Mouse (Mus musculus): ENCODE results near the gene Kbtbd6. TPM values are rescaled to one million over a fixed set of nuclear protein-coding genes. Genes with fewer than 3 reads are reported as not detected.
"Not testable (repeated sequence)": the region's sequence is repeated elsewhere in the genome, so short reads cannot be mapped to it uniquely, and the experiment has no call there.

Gene Kbtbd6
- polyA plus RNA-seq (2012; rRNA removed) = 0.15 and 0.16 TPM in 2 replicates

DNA sequence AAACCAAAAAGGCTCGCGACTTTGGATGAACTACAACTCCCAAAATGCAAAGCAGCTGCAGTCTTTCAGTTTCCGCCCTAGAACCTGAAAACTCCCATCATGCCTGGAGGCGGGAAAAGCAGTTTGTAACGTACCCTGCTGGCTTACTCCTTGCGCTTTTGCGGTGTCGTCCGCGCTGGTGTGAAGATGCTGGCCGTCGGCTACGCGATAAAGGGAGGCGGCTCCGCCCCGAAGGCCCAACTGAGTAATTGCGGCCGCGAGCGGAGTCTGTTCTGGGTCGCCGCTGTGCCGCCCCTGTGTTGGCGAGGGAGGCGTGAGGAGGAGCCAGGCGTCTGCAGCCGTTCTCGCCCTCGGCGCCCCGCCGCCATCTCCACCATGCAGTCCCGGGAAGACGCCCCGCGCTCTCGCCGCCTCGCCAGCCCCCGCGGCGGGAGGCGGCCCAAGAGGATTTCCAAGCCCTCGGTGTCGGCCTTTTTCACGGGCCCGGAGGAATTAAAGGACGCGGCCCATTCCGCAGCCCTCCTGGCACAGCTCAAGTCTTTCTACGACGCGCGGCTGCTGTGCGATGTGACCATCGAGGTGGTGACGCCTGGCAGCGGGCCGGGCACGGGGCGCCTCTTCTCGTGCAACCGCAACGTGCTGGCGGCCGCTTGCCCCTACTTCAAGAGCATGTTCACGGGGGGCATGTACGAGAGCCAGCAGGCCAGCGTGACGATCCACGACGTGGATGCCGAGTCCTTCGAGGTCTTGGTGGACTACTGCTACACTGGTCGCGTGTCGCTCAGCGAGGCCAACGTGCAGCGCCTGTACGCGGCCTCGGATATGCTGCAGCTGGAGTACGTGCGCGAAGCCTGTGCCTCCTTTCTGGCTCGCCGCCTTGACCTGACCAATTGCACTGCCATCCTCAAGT, at the start of gene Kbtbd6:
Kbtbd6 (plus strand) TSS at position 155 of the 910 bp plus-strand sequence.
- peak; percentile 36 for DNase-seq (ENCODE audit: low spot score)

- DNase-seq (ENCODE audit: low spot score) = no peak
These were observed 44.0 kb upstream of the Kbtbd6 start for GRCm38 (mm10) chr14:79407641-79408040.

DNA sequence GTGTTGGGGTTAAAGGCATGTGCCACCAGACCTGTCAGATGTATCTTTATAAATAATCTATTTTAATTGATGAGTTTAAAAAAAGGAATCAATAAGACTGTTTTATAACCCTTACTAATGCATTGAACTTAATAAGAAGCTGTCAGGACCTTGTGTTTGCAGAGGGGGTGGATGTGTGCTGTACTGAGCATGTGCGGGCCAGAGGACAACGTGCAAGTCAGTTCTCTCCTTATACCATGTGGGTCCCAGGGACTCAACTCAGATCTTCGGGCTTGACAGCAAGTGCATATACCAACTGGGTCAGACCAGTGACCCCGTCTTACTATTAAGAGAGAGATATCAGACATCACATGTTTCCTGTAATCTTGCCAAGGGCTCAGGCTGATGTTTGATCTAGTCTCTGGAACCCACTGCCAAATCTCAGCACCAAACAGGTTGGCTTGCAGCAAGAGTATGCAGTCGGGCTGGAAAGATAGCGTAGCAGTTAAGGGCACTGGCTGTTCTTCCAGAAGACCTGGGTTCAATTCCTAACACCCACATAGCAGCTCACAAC, 42.3 kb upstream of the Kbtbd6 start:
- no peak for DNase-seq (ENCODE audit: low spot score)

DNA sequence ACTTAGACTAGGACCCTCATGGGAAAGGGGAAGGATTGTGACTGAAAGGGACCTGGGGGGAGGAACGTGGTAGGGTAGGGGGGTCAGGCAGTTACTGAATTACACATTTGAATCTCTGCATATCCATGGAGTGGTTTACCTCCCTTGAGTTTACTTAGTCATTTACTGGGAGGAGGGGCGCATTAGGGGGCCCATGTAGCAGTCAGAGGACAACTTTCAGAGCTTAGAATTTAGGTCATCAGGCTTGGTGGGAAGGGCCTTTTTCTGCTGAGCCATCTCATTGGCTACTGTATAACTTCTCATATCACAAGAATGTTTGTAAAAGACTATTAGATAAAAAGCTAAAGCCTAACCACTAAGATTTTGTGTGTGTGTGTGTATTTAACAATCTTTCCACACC, 41.0 kb upstream of the Kbtbd6 start:
- DNase-seq (ENCODE audit: low spot score) = no peak

- DNase-seq (ENCODE audit: low spot score) = no peak
These were observed 38.5 kb upstream of the Kbtbd6 start for GRCm38 (mm10) chr14:79413121-79413520.

GRCm38 (mm10) chr14:79420083-79420685, 31.5 kb upstream of the Kbtbd6 start:
- DNase-seq (ENCODE audit: low spot score) = no peak

GRCm38 (mm10) chr14:79425979-79426729, 25.5 kb upstream of the Kbtbd6 start, which contains the start of gene Kbtbd7:
TSS of gene Kbtbd7 (plus strand) at chr14:79426511.
- DNase-seq (ENCODE audit: low spot score) = peak; percentile 85

DNA sequence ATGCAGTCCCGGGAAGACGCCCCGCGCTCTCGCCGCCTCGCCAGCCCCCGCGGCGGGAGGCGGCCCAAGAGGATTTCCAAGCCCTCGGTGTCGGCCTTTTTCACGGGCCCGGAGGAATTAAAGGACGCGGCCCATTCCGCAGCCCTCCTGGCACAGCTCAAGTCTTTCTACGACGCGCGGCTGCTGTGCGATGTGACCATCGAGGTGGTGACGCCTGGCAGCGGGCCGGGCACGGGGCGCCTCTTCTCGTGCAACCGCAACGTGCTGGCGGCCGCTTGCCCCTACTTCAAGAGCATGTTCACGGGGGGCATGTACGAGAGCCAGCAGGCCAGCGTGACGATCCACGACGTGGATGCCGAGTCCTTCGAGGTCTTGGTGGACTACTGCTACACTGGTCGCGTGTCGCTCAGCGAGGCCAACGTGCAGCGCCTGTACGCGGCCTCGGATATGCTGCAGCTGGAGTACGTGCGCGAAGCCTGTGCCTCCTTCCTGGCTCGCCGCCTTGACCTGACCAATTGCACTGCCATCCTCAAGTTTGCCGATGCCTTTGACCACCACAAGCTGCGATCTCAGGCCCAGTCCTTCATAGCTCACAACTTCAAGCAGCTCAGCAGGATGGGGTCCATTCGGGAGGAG, 24.8 kb upstream of the Kbtbd6 start:
- not testable (repeated sequence) for DNase-seq (ENCODE audit: low spot score)

- DNase-seq (ENCODE audit: low spot score) = no peak
These were observed 17.6 kb upstream of the Kbtbd6 start for GRCm38 (mm10) chr14:79434068-79434467.

- no peak for DNase-seq (ENCODE audit: low spot score)
These were observed 11.0 kb upstream of the Kbtbd6 start for GRCm38 (mm10) chr14:79440655-79441054.

DNA sequence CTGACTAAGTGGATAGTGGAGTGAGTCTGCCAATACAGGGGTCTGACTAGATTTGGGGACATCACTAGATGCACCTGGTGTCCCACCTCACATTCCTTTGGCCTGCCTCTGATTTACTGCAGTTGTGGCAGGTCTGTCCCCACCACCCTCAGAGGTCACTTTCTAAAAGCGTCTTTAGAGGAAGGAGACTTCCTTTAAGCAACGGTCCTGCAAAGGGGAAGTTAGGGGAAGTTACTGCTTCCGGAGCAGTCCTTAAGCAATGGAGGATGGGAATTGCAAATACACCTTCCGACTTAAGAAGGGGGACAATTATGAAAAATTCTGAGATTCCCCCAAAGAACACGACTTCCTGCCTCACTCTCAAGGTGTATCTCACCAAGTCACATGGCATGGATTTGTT, 10.2 kb upstream of the Kbtbd6 start:
- DNase-seq (ENCODE audit: low spot score) = no peak

GRCm38 (mm10) chr14:79444601-79445000, 7.0 kb upstream of the Kbtbd6 start:
- DNase-seq (ENCODE audit: low spot score) = no peak

- DNase-seq (ENCODE audit: low spot score) = no peak
These were observed 6.5 kb upstream of the Kbtbd6 start for GRCm38 (mm10) chr14:79445055-79445620.

DNA sequence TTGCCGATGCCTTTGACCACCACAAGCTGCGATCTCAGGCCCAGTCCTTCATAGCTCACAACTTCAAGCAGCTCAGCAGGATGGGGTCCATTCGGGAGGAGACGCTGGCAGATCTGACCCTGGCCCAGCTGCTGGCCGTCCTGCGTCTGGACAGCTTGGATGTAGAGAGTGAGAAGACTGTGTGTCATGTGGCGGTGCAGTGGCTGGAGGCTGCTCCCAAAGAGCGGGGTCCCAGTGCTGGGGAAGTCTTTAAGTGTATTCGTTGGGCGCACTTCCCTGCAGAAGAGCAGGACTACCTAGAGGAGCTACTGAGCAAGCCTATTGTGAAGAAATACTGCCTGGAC, 928 bp downstream of the Kbtbd6 start:
- DNase-seq (ENCODE audit: low spot score) = not testable (repeated sequence)

- DNase-seq (ENCODE audit: low spot score) = no peak
These were observed 8.8 kb downstream of the Kbtbd6 start for GRCm38 (mm10) chr14:79460401-79460800.

DNA sequence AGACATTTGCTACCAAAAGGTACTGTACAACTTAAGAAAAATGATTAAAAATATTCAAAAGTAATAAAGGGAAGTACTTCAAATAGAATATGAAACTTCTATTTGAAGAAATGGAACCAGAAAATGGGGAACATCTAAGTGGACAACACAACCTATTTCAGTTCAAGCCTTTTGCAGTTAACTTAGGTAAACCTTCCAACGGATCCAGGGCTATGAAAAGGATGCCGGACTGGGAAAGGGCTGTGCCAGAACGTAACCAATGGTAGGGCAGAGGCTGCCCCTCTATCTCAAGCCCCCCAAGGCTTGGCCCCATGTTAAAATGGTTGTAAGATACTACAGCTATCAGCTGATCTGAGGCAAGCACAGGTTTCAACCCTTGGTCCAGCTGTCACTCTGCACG, 9.4 kb downstream of the Kbtbd6 start:
- no peak for DNase-seq (ENCODE audit: low spot score)

- no peak for DNase-seq (ENCODE audit: low spot score)
These were observed 14.0 kb downstream of the Kbtbd6 start for GRCm38 (mm10) chr14:79465623-79466022.

GRCm38 (mm10) chr14:79467621-79468020, 16.0 kb downstream of the Kbtbd6 start:
- DNase-seq (ENCODE audit: low spot score) = no peak

DNA sequence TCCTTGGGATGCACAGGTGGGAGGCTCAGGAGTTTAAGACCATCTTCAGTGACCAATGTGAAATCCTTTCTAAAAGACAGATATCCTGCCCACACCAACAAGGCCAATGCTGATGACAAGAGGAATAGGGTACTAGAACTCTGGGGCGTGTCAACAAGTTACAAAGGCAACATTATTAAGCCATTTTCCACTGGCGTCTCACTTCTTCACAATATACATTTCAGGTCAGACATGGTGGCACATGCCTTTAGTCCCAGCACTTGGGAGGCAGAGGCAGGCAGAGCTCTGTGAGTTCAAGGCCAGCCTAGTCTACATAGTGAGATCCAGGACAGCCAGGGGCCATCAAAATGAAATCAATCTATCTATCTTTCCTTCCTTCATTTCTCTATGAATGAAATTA, 21.7 kb downstream of the Kbtbd6 start:
- no peak for DNase-seq (ENCODE audit: low spot score)

- peak; percentile 100 for DNase-seq (ENCODE audit: low spot score)
These were observed 29.1 kb downstream of the Kbtbd6 start, which contains the start of gene Elf1 for GRCm38 (mm10) chr14:79480624-79481338. TSS of gene Elf1 (plus strand) at chr14:79481194.
